Mouse (Mus musculus) hematopoietic stem cell, adult 5-6 weeks (primary cell): Measurements from ENCODE around the gene Sorcs2. TPM values are rescaled to one million over a fixed set of nuclear protein-coding genes. Genes with fewer than 3 reads are reported as not detected.

Experiments used
- ATAC-seq, 2 experiments: fragments of 125-278 bp in 1 of 2; replicated peaks in 1 of 2; 2 replicates each; pipeline ENCODE4 v1.8.0; 2016 to 2017; ENCODE audit warnings: inconsistent platforms in 2 of 2, mild to moderate bottlenecking in 2 of 2, moderate number of reproducible peaks in 2 of 2, low read depth in 1 of 2, moderate TSS enrichment in 1 of 2; ENCODE audit not compliant: low FRiP score in 2 of 2, poor library complexity in 2 of 2, severe bottlenecking in 2 of 2, insufficient read depth in 1 of 2, low TSS enrichment in 1 of 2
- total RNA-seq: library from RNA; stranded (forward); fragments of 172-1452, 232-1000 nt; gene quantifications from 2 replicates; pipeline ENCODE4 v1.2.3, GENCODE M21; 2017

Sorcs2 gene
- total RNA-seq, 1 experiment from 2014 or later = 0.30 TPM

GRCm38 (mm10) chr5:36334227-36334626, 63.7 kb downstream of the Sorcs2 start:
- no peak for ATAC-seq

GRCm38 (mm10) chr5:36330472-36331155, 67.3 kb downstream of the Sorcs2 start:
- no peak for ATAC-seq

DNA sequence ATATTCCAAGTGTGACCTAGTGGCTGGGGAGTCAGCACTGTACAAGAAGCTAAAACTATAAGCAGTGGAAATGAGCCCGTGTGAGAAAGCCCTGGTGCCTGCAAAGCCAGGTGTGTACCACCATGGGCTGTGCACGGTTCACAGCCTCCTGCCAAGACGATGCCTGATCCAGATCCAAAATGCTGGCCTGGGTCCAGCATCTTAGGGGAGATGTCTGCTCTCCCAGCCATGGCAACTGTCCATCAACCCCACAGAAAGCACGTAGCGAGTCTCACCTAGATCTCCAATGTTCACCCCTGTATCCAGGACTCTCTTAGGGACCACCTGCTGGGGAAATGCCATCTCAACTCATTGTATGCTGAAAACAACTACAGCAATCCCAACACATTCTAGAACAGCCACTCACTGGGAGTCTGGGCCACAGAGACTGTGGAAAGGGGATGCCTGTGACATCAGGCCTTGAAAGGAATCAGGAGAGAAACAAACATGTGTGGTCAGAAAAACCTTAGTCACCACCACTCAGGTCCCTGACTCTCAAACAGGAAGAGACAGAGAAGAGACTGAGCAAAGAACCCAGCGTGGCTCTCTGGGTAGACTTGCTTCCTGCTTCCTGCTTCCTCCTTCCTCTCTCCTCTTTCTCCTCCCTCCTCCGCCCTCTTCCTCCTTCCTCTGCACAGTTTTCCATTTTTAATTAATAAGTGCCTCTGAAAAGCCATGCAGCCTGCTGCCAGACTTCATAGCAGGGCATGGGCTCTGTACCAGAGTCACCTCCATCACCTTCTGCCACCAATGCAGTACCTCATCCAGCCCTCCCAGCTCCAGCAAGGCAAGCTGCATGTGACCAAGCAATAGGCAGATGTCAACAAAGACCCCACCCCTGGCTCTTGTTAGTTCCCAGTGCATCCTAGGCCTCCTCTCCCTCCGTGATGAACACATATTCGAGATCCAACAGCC, 71.6 kb downstream of the Sorcs2 start:
- ATAC-seq = peak; percentile 20 to 56; a peak in 3 of 4 replicates

DNA sequence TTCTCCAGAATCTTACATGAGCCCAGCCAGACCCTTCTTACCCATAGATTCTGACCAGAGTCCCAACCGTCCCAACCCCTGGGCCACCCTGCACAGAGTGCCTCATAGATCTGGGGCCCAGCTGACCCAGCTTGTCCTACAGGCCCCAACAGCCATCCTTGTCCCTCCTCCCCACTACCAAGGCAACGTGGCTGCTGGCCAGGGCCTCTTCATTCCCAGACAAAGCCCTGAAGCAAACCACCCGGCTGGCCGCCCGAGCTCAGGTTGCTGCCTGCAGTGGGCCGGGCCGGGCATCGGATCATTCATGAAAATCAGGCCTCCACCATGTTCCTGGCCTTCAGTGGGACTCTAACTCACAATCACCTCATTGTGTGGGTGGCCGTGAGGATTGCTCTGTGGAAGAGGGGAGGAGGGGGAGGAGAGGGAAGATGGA, 73.8 kb downstream of the Sorcs2 start:
- ATAC-seq = no peak

DNA sequence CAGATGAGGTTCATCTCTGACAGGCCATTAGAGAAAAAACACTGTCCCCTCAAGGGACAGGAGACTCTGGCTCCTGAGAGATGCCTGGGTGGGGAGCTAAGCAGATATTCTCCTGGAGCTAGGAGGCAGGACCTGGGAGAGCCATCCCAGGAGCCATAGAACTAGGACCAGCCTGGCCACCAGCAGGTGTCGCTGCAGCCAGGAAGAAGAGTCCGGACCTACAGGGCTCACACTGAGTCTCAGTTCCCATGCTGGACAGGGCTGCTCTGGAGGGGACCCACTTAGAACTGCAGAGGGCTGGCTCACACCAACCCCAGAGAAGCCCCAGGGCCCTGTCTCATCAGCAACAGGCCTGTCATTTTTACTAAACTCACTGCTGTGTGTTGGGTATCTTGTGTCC, 74.4 kb downstream of the Sorcs2 start:
- peak; percentile 57 to 61; a peak in 3 of 4 replicates for ATAC-seq

DNA sequence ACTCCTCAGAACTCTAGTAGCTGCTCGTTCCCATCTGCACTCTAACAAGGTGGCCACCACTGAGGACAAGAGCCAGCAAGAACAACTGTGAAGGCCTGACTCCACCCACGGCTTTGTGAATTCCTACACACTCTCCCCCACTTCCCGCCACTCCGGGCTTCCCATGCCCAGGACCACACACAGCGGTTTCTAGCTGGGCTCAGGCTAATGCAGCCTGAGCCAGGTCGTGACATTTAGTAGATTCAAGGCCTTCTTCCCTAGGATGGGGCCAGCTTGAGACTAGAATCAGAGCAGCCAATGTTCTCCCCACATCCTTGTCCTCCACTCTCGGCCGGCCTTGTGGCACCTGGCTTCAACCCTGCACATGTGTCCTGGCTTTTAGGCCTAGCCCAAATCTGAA, 76.4 kb downstream of the Sorcs2 start:
- no peak for ATAC-seq

- no peak for ATAC-seq
Observed at GRCm38 (mm10) chr5:36320667-36321066, 77.3 kb downstream of the Sorcs2 start.

DNA sequence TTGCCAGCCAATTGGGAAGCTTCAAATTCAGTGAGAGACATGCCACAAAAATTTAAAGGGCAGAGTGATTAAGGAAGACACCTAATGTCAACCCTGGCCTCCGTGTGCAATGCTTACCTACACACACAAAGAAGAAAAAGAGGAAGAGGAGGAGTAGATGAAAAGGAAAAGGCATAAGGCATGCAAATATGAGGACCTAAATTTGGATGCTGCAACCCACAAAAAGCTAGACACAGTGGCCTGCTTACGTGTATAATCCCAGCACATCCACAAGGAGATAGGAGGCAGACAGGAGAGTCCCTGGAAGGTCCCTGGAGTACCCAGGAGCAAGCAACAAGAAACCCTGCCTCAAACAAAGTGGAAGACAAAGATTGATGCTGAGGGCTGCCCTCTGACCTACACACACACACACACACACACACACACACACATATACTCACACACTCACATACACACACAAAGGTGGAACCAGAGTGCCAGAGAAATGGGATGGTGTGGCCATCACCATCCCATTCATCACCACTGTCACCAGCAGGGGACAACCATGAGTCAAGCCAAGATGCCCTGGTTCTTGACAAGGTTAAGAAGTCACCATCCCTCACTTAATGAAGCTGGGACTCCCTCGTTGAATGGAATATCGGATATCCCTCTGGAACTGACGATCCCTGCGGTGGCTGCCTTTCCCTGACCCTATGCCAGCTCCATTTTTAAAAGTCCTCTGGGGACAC, 80.1 kb downstream of the Sorcs2 start:
- no peak for ATAC-seq

- no peak for ATAC-seq
Observed at GRCm38 (mm10) chr5:36315106-36315505, 82.8 kb downstream of the Sorcs2 start.

- ATAC-seq = no peak
Observed at GRCm38 (mm10) chr5:36313353-36314079, 84.4 kb downstream of the Sorcs2 start.

DNA sequence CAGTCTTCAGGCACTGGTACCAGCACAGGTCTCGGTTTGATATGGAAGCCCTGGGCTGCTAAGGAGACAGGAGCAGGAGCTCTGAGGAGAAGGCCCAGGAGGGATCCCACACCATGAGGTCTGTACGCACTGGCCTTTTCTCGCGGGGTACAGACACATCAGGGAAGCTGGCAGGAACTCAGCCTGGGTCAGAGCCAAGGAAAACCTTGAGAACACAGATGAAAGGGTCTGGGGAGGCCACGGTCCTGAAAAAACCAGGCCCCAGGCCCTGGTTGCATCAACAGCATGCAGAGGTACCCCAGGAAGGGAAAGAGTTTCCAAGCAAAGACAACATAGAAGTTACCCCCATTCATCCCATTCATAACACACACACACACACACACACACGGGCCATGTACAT, 85.0 kb downstream of the Sorcs2 start:
- no peak for ATAC-seq

- ATAC-seq = no peak
Observed at GRCm38 (mm10) chr5:36304299-36304980, 93.5 kb downstream of the Sorcs2 start.

GRCm38 (mm10) chr5:36301166-36301565, 96.8 kb downstream of the Sorcs2 start:
- no peak for ATAC-seq

- no peak for ATAC-seq
Observed at GRCm38 (mm10) chr5:36298049-36298448, 99.9 kb downstream of the Sorcs2 start.

DNA sequence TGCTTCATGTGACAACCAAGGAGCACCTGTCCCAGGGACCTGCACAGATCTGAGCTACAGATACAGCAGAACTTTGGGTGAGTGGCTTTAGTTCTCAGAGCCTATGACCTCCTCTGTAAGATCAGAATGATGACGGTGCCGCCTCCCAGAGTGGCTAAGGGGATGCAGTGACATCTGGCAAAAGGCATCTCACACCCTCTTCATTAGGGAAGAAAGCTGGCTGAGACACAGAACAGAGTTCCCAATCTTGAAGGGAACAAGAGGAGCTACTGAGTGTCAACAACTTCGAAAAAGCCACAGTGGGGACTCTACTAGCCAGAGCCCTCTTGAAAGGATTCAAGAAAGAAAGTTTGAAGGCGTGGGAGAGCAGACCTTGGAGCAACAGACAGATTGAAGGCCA, 100.7 kb downstream of the Sorcs2 start:
- ATAC-seq = no peak

GRCm38 (mm10) chr5:36293109-36293900, 104.6 kb downstream of the Sorcs2 start:
- no peak for ATAC-seq
